In genomic region chr10:40855616-40856015, GRCm38 (mm10) we compare ENCODE assay signal across 21 mouse cellular contexts. TPM values are rescaled to one million over a fixed set of nuclear protein-coding genes. Genes with fewer than 3 reads are reported as not detected.
"Had no signal": no experiment of that assay in that cellular context is flagged by ENCODE, and none has a peak within 500 bp of the region (broad histone marks: within the 10 kb centered on the region; RNA-seq: fewer than 3 reads in every experiment).

No protein-coding gene starts in this region.

- H3K9me3 ChIP-seq: midbrain, embryonic 10.5 days; midbrain, embryonic 12.5 days; neural tube, embryonic 13.5 days; neural tube, embryonic 15.5 days had no signal

- H3K4me1 ChIP-seq: midbrain, embryonic 10.5 days; midbrain, embryonic 12.5 days; neural tube, embryonic 13.5 days had no signal

- ATAC-seq: midbrain, embryonic 16.5 days had no signal

- H3K4me3 ChIP-seq: midbrain, embryonic 10.5 days; midbrain, embryonic 12.5 days; myocyte; neural tube, embryonic 13.5 days; neural tube, embryonic 15.5 days had no signal

- DNase-seq: lung, adult 18-20 months; lung, embryonic 14.5 days; lung, postnatal 14 days; lung, postnatal 4 days; midbrain, embryonic 14.5 days; retina, postnatal 1 day; right cerebral cortex, adult 18-20 months; right cerebral cortex, postnatal 25 days; right cerebral cortex, postnatal 4 days; spleen, adult 18-20 months; thymus, adult 18-20 months; thymus, postnatal 14 days; thymus, postnatal 36 days had no signal

- H3K9ac ChIP-seq: lung, embryonic 14.5 days; midbrain, embryonic 12.5 days; neural tube, embryonic 13.5 days; neural tube, embryonic 15.5 days had no signal

- H3K27me3 ChIP-seq: midbrain, embryonic 12.5 days; neural tube, embryonic 13.5 days; neural tube, embryonic 15.5 days had no signal

- H3K36me3 ChIP-seq: neural tube, embryonic 15.5 days had no signal

- H3K27ac ChIP-seq: midbrain, embryonic 10.5 days; midbrain, embryonic 12.5 days; neural tube, embryonic 13.5 days; neural tube, embryonic 15.5 days had no signal

- H3K4me2 ChIP-seq: lung, embryonic 14.5 days; midbrain, embryonic 12.5 days; neural tube, embryonic 13.5 days; neural tube, embryonic 15.5 days had no signal

RNA-seq across cellular contexts. Expression of gene Wasf1, which starts 27.7 kb away (rescaled TPM):
- total RNA-seq: megakaryocyte, adult 5-6 weeks; megakaryocyte-erythroid progenitor cell, adult 5-6 weeks had no signal
